Mouse (Mus musculus) small intestine, adult 2 months (tissue): ENCODE measurements around the gene Pzp.

Source experiments
- CTCF ChIP-seq: fragments of 200-500 bp; IDR thresholded peaks from 2 replicates; pipeline ENCODE4 v1.5.1; 2012; ENCODE audit warnings: low read depth, mild to moderate bottlenecking, control low read depth, inconsistent platforms, low read length, moderate library complexity, mixed read lengths; ENCODE audit not compliant: insufficient replicate concordance, insufficient read length; ENCODE audit errors: extremely low read depth
- POLR2A ChIP-seq: fragments of 200-500 bp; IDR thresholded peaks from 2 replicates; pipeline ENCODE4 v1.6.1; 2012; ENCODE audit warnings: low read depth, mild to moderate bottlenecking, control low read depth, inconsistent platforms, low read length, moderate library complexity

DNA sequence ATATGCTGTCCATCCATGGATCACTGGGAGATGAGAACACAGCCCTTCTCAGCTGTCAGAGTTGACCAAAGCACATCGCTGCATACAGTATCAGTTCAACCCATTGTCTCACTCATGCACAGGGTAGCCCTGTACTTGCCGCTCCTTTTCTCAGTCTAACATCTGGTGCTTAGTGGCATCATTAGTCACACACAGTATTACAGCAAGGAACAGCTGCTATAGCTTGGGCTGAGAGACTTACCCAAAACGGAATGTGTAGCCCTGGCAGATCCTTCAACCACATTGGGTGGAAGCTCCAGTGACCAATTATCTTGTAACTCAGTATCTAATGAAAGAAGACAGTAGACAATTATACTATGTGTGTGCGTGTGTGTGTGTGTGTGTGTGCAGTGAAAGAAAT, 34.6 kb downstream of the Pzp start:
- TF ChIP-seq POLR2A (no peak), CTCF (no peak)
